Mouse (Mus musculus) macrophage (primary cell): ENCODE data around the gene Mfsd2a. TPM values are rescaled to one million over a fixed set of nuclear protein-coding genes. Genes with fewer than 3 reads are reported as not detected.
A peak's percentile ranks its signal among the peaks of the same experiment; 100 is the strongest.

ENCODE experiments used
- H3K27ac ChIP-seq: fragments of 350-480 bp; formaldehyde crosslinking; 2 replicates; pipeline ENCODE4 v1.9.0; 2021
- H3K36me3 ChIP-seq: fragments of 350-480 bp; formaldehyde crosslinking; 2 replicates; pipeline ENCODE4 v1.9.0; 2021; ENCODE audit errors: inconsistent target
- H3K4me3 ChIP-seq: fragments of 350-480 bp; formaldehyde crosslinking; 2 replicates; pipeline ENCODE4 v1.9.0; 2021; ENCODE audit errors: inconsistent target
- H3K79me2 ChIP-seq: fragments of 350-480 bp; formaldehyde crosslinking; 2 replicates; pipeline ENCODE4 v1.9.0; 2021; ENCODE audit errors: inconsistent target
- WGBS: methylation state at CpG from one replicate; pipeline ENCODE4 v1.1.7; 2026; ENCODE audit warnings: inconsistent platforms; ENCODE audit not compliant: missing documents; 5-methylcytosine and 5-hydroxymethylcytosine counted together
- polyA plus RNA-seq: library from polyadenylated mRNA; stranded (reverse); fragments of 250-400 nt; gene quantifications from 3 replicates; pipeline ENCODE4 v1.2.4, GENCODE M21; 2018; ENCODE audit warnings: inconsistent platforms

Gene Mfsd2a
- polyA plus RNA-seq, 1 experiment from 2014 or later = not detected

GRCm38 (mm10) chr4:122898313-122898712 is 62.7 kb downstream of the Mfsd2a start:
- no peak overlapping the region for H3K4me3 ChIP-seq
- no peaks in the 10 kb centered on the region for H3K79me2 ChIP-seq
- 13% methylated on average over 5 of the region's 5 CpGs for WGBS
- H3K27ac ChIP-seq = 0 out of 2 replicates have a peak overlapping the region, but pooled peaks have one; percentile 12
- H3K36me3 ChIP-seq = no peaks in the 10 kb centered on the region

- WGBS = 74% methylated on average over 4 of the region's 4 CpGs
- H3K36me3 ChIP-seq = no peaks in the 10 kb centered on the region
- H3K79me2 ChIP-seq = no peaks in the 10 kb centered on the region
- H3K4me3 ChIP-seq = no peak overlapping the region
- 0 out of 2 replicates have a peak overlapping the region, but pooled peaks have one; percentile 12 for H3K27ac ChIP-seq
Observed at GRCm38 (mm10) chr4:122897750-122898149, 63.2 kb downstream of the Mfsd2a start.

Other genes starting within 250 kb of the Mfsd2a start
- 97.1 to 164 TPM (median 112 TPM) in 3 replicates for gene Ppt1, start 124.9 kb downstream of the Mfsd2a start, polyA plus RNA-seq
- gene Cap1, start 75.1 kb downstream of the Mfsd2a start, polyA plus RNA-seq = 402 to 842 TPM (median 678 TPM) in 3 replicates
- 0.07 to 0.16 TPM (median 0.09 TPM) in 3 replicates for gene Mycl, start 34.5 kb upstream of the Mfsd2a start, polyA plus RNA-seq
- 5.4 to 8.2 TPM (median 7.6 TPM) in 3 replicates for gene Trit1, start 55.4 kb upstream of the Mfsd2a start, polyA plus RNA-seq
- not detected in 3 replicates for gene Bmp8b, start 144.0 kb upstream of the Mfsd2a start, polyA plus RNA-seq
- gene Oxct2b, start 155.1 kb upstream of the Mfsd2a start, polyA plus RNA-seq = not detected in 3 replicates
- gene Ppie, start 178.8 kb upstream of the Mfsd2a start, polyA plus RNA-seq = 15.4 to 29.9 TPM (median 15.6 TPM) in 3 replicates
- not detected in 3 replicates for gene Hpcal4, start 222.0 kb upstream of the Mfsd2a start, polyA plus RNA-seq
- not detected in 3 replicates for gene Nt5c1a, start 240.3 kb upstream of the Mfsd2a start, polyA plus RNA-seq